Mouse (Mus musculus) lung, embryonic 15.5 days (tissue): ENCODE measurements around the gene Dctd. TPM values are rescaled to one million over a fixed set of nuclear protein-coding genes. Genes with fewer than 3 reads are reported as not detected.

Source experiments
- ATAC-seq: fragments of 200-750 bp; cut with Nextera tagmentation; 2 replicates; pipeline ENCODE4 v1.8.0; 2017; ENCODE audit warnings: moderate number of reproducible peaks, borderline replicate concordance; ENCODE audit not compliant: low FRiP score, low TSS enrichment; ENCODE audit errors: extremely low read depth
- H3K27ac ChIP-seq: fragments of 300-500 bp; sonication (generic); 2 replicates; pipeline ENCODE4 v1.5.1; 2015; ENCODE audit warnings: moderate library complexity, mild to moderate bottlenecking, inconsistent platforms
- H3K27me3 ChIP-seq: fragments of 300-500 bp; sonication (generic); 2 replicates; pipeline ENCODE4 v1.6.1; 2015; ENCODE audit warnings: inconsistent platforms
- H3K36me3 ChIP-seq: fragments of 300-500 bp; sonication (generic); 2 replicates; pipeline ENCODE4 v1.6.1; 2015; ENCODE audit warnings: inconsistent platforms
- H3K4me1 ChIP-seq: fragments of 300-500 bp; sonication (generic); 2 replicates; pipeline ENCODE4 v1.6.1; 2015; ENCODE audit warnings: inconsistent platforms
- H3K4me2 ChIP-seq: fragments of 300-500 bp; sonication (generic); 2 replicates; pipeline ENCODE4 v1.6.1; 2015; ENCODE audit warnings: inconsistent platforms, mild to moderate bottlenecking, moderate library complexity
- H3K4me3 ChIP-seq: fragments of 300-500 bp; sonication (generic); 2 replicates; pipeline ENCODE4 v1.5.1; 2015; ENCODE audit warnings: mild to moderate bottlenecking, inconsistent platforms
- H3K9ac ChIP-seq: fragments of 300-500 bp; sonication (generic); 2 replicates; pipeline ENCODE4 v1.6.1; 2015; ENCODE audit warnings: inconsistent platforms
- H3K9me3 ChIP-seq: fragments of 300-500 bp; sonication (generic); 2 replicates; pipeline ENCODE4 v1.6.1; 2016; ENCODE audit warnings: inconsistent platforms
- WGBS: fragments of 180-500 bp; shearing (Covaris S2); methylation state at CpG from one replicate; pipeline ENCODE4 v1.1.7; 2015; 5-methylcytosine and 5-hydroxymethylcytosine counted together
- polyA plus RNA-seq: library from polyadenylated mRNA; unstranded; fragments of >200 nt; fragmentation: Nextera tagmentation; extraction: Ambion mirVana; gene quantifications from 2 replicates; pipeline ENCODE4 v1.2.1, GENCODE M21; 2015

Gene Dctd
- polyA plus RNA-seq, 1 experiment from 2014 or later = 19.9 TPM

DNA sequence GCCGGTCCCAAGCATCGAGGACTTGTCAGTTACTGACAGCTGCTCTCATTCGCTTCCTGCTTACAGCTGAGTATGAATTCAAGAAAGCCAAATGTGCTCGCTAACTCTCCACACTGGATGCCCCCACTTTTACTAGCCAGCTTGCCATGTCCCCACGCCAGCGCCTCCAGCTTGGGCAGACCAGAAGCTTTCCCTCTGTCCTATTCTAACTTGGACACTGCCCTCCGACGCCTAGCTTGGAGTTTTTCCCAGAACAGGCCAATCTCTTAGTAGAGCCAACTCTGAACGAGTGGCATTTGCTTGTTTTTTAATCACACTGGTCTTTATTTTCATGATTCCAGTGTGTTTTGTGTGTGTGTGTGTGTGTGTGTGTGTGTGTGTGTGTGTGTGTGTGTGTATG lies 100.3 kb downstream of the Dctd start:
- H3K4me3 ChIP-seq = no peak overlapping the region
- no peaks in the 10 kb centered on the region for H3K27me3 ChIP-seq
- H3K36me3 ChIP-seq = no peaks in the 10 kb centered on the region
- no peaks in the 10 kb centered on the region for H3K4me1 ChIP-seq
- no peak overlapping the region for H3K27ac ChIP-seq
- H3K4me2 ChIP-seq = no peak overlapping the region
- no peak overlapping the region for H3K9ac ChIP-seq
- WGBS = 85% methylated on average over 9 of the region's 9 CpGs
- no peak for ATAC-seq
- no peaks in the 10 kb centered on the region for H3K9me3 ChIP-seq

- Histone ChIP-seq H3K36me3 (no peaks in the 10 kb centered on the region), H3K9me3 (no peaks in the 10 kb centered on the region), H3K4me1 (no peaks in the 10 kb centered on the region), H3K4me2 (no peak overlapping the region), H3K9ac (no peak overlapping the region), H3K27me3 (no peaks in the 10 kb centered on the region), H3K4me3 (no peak overlapping the region), H3K27ac (no peak overlapping the region)
- 66% methylated on average over 3 of the region's 3 CpGs for WGBS
- no peak for ATAC-seq
These were observed 103.7 kb downstream of the Dctd start for GRCm38 (mm10) chr8:48202632-48203031.

Other genes starting within 250 kb of the Dctd start
- gene Wwc2, start 108.2 kb upstream of the Dctd start, polyA plus RNA-seq = 13.0 and 13.9 TPM in 2 replicates